Mouse (Mus musculus) splenic B cell, adult 2 months (primary cell): ENCODE measurements around the gene Rnd3.

Experiments used
- DNase-seq: peaks from one replicate; pipeline ENCODE4 v3.0.0-alpha.2; 2011; ENCODE audit warnings: low read depth, low spot score
- H3K27me3 ChIP-seq: 2 replicates; pipeline ENCODE4 v1.6.1; 2012; ENCODE audit warnings: mild to moderate bottlenecking, low read length, moderate library complexity, mixed read lengths; ENCODE audit not compliant: control insufficient read depth, poor library complexity, insufficient read depth, severe bottlenecking
- H3K36me3 ChIP-seq: 2 replicates; pipeline ENCODE4 v1.6.1; 2012; ENCODE audit warnings: mild to moderate bottlenecking, low read length, moderate library complexity, mixed read lengths; ENCODE audit not compliant: control insufficient read depth, poor library complexity, insufficient read depth, severe bottlenecking

The Rnd3 gene

DNA sequence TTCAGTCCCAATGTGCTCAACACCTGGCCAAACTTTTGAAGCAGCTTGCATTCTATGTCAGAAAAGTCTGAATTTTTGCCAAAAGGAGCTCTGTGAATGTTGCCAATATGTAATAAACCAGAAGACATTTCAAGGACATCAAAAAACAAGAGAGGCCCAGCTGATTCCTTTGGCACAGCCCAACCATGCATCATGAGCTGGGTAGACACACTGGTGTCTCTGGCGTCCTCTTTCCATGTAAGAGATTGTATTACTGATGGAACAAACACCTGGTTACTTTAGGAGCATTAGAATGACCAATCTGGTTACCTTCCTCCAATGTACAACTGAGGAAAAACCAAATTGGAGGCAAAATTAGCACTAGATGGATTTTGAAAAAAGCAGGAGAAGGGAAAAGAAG, 6.5 kb downstream of the Rnd3 start:
- no peaks in the 10 kb centered on the region for H3K27me3 ChIP-seq

DNA sequence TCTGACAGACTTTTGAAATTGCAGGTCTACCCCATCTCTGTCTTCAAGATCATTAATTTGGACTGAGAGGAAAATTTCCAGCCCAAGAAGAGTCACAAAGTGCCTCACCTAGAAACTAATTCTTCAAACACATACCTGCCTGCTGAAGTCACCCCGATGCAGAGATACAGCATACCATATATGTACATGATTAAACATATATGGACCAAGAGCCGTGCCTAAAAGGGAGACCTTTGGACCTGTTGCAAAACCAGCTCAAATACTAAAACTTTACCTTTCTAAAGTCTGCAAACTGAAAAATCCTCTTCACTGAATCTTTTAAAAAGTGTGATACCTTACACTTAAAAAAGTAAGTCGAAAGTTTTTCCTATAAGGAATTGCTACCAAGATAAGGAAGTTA, 7.6 kb downstream of the Rnd3 start:
- DNase-seq: no peak
- no peaks in the 10 kb centered on the region for H3K27me3 ChIP-seq

More for the DNA sequence above, 6.5 kb downstream of the Rnd3 start:
- H3K36me3 ChIP-seq: no peaks in the 10 kb centered on the region
- no peak for DNase-seq

DNA sequence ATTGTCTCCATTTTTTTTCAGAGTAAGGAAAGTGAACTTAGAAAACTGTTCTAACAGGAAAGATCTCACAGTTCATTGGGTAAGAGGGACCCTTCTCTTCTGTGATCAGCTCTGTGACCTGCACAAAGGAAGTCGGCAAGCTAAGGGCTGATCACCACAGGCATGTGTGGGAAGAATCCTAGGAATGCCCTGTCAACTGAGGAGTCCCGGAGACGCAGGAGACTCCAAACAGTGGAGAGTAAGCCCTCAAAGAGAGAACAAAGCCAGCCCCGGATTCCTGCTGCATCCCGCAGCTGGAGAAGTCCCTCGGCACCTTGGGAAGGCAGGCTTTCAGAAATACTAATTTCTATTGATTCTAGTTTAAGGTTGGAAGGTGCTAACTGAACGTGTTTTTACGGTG, 8.4 kb downstream of the Rnd3 start:
- no peak for DNase-seq
- Histone ChIP-seq H3K36me3 (no peaks in the 10 kb centered on the region), H3K27me3 (no peaks in the 10 kb centered on the region)

More for the DNA sequence above, 7.6 kb downstream of the Rnd3 start:
- H3K36me3 ChIP-seq: no peaks in the 10 kb centered on the region

DNA sequence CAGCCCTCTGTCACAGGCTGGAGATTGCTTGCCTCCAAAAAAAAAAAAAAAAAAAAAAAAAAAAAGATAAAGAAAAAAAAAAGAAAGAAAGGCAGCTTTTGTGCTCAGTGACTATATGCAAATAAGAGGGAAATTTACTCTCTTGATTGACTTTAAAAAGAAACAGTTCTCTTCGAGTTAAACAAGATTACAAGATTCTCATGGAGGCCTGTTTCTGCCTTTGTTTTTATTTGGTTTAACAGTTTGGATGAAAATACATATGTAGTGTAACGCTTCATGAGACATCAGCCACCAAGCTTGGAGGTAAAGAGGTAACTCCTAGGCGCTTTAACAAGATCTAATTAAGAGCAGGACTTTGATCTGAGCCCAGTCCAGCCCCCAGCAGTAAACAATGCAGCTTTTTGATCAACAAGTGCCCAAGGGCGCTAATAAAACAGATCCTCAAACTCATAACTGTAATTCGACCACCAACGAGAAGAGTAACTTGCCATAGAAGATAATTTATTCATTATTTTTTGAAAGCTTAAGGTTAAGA, 8.9 kb downstream of the Rnd3 start:
- Histone ChIP-seq H3K36me3 (no peaks in the 10 kb centered on the region), H3K27me3 (no peaks in the 10 kb centered on the region)
- DNase-seq: no peak

DNA sequence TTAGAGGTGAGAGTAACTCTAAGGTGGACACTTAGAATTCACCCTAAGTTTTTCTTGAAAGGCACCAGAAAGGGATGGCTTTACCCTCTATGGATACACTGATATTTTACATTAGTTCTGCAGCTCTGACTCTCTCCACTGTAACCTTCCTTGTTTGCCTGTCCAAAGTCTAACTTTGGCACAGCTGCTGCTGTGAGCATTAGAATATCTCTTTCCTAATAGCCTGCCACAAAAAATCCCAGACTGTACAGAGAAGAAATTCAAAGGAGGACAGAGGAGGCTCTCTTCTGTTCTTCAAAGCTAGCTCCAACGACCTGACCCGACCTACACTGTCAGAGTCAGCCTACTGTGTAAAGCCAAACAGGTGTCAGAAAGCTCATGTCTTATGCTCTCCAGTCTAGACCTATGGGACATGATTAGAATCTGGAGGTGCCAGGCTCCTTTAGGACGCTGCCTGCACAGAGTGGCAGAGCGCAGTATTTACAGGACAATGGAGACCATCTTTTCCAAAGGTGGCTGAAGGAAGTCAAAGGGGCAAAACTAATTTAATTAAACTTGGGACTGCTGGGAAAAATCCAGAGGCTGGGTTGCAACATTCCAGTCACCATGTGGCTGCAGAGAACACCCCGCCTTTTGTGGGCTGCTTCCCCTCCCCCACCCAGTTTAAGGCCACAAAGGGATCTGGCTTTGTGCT, 9.5 kb downstream of the Rnd3 start:
- no peak for DNase-seq
- Histone ChIP-seq H3K27me3 (no peaks in the 10 kb centered on the region), H3K36me3 (no peaks in the 10 kb centered on the region)

DNA sequence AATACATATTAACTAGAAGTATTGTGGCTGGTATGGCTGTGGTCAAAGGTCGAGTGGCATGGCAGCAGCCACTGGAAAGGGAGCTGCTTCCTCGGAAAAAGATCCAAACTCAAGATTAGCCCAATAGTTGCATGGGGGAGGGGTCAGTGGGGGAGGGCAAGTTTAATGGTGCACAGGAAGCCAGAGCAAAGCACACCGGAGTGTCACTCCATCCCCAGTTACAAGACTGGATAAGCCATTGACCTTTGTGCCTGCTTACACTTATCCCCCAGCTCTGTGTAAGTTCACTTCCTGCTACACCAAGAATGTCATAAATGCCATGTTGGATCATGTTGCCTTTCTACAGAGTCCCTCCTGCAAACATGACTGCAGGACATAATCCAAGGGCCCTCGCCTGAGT, 11.2 kb downstream of the Rnd3 start:
- no peak for DNase-seq
- H3K36me3 ChIP-seq: no peaks in the 10 kb centered on the region
- no peaks in the 10 kb centered on the region for H3K27me3 ChIP-seq

DNA sequence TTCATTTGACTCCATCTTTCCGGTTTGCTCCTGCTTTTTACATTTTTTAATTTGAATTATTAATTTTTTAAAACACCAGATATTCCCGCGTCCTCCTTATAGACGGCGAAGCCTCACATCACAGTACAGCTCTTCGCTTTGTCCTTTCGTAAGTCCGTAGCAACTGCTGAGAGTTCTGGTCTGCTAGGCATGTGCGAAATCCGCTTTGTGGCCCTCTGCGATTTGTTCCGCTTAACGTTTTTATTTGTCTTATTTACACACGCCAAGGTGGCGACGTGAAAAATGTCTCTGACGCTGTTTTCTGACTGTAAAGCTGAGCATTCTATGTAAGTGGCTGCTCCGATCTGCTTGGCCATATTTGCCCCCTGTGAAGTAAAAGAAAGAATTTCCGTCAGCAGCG, 16.7 kb downstream of the Rnd3 start:
- no peaks in the 10 kb centered on the region for H3K27me3 ChIP-seq
- DNase-seq: no peak
- no peaks in the 10 kb centered on the region for H3K36me3 ChIP-seq

DNA sequence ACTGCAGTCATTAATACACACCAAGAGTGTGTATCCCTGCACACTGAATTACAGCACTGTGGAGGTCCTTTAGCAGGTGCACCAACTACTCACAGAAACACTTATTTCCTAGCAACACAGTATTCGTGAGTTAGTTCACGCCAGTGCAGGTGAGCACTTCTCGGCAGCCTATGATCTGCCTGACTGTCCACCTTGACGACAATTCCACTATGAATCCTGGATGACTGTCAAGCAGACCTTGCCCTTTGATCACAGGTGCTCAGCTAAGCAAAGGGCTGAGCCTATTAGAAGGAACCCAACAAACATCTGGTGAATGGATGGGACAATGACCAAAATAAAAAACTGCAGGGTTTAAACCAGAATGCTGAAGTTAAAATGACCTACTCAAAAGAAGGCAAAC, 20.8 kb downstream of the Rnd3 start:
- H3K27me3 ChIP-seq: no peaks in the 10 kb centered on the region
- H3K36me3 ChIP-seq: no peaks in the 10 kb centered on the region
- DNase-seq: no peak

DNA sequence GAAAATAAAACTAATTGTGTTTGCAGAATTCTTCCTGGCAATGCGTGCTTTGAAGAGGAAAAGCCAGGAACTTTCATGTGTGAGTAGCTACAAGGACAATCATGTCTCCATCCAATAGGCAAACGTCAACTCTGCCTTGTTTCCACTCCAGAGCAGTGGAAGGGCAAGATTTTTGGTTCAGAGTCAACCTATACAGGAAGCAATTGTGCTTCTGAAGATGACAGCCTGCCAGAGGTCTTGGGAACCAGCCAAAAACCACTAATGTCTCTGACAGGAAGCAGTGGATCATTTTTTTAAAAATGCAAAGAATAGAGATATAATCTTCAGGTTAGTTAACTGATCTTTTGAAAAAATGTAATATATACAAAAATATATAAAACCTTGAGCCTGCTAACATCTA, 38.6 kb downstream of the Rnd3 start:
- H3K36me3 ChIP-seq: no peaks in the 10 kb centered on the region
- DNase-seq: no peak
- no peaks in the 10 kb centered on the region for H3K27me3 ChIP-seq

DNA sequence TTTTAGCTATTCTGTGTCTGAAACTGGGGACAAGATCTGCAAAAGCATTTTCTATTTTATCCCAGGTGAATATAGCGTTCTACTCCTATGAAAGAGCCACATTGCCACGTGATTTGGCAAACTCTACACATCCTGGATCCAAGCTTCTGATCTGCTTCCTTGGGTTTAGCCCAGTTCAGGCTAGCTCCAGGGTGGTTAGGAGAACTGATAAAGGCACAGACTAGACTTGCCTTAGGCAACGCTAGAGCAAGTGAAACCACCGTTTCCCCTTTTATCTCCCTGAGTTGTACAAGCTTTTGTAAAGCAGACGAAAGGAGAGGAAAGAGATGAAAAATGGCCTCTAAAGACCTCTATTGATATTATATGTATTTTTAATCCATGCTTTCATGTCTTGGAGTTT, 40.3 kb downstream of the Rnd3 start:
- no peak for DNase-seq
- Histone ChIP-seq H3K27me3 (no peaks in the 10 kb centered on the region), H3K36me3 (no peaks in the 10 kb centered on the region)

DNA sequence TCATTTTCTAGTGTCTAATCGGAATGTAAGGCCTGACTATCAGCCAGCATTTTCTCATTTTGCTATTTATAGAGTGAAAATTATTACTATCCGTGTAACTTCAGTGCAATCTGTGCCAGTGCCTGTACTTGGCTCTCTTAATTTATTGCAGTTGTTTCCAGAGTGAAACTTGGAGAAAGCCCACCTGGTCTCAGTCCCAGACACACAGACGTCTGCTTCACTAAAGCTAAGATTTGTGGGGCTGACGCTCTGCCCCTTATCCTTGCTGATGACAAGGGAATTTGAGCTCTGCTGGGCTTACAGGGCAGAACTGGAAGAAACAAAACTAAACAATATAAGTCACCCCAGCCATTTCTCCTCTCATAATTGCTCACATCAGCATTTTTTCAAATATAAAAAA, 47.7 kb downstream of the Rnd3 start:
- DNase-seq: no peak
- no peaks in the 10 kb centered on the region for H3K27me3 ChIP-seq
- H3K36me3 ChIP-seq: no peaks in the 10 kb centered on the region

DNA sequence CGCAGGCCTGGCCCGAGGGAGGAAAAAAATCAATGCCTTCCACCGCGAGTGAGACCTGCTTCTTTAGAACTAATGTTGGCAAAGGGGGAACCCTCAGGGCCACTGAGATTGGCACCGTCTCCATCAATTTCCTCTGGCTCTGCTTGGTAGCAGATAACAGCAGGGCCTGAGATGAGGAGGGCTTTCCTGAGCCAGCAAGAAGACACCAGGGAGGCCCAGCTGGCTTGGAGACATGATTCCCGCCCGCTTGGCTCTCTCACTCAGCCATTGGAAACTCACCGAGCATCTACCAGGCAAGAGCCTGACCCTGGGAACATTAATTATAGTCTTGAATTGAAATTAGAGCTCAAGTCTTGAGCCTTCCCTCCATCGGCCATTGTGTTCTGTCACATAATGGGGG, 48.9 kb downstream of the Rnd3 start:
- Histone ChIP-seq H3K27me3 (no peaks in the 10 kb centered on the region), H3K36me3 (no peaks in the 10 kb centered on the region)
- no peak for DNase-seq

DNA sequence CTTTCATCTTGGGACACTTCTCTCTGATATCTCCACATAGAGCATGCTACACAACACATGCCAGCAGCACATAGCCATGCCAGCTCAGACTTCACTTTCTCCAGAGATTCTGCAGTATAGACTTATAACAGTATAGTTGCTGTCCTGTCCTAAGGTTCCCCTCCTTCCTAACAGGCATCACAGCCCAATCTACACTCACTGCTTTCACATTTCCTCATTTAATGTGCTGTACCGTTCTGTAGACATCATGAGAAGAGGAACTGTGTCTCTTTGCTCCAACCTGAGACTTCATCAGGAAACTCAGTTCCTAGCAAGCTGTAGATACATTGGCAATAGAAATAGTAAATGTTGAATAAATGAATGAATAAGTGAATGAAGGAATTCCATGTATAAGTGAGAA, 49.7 kb downstream of the Rnd3 start:
- DNase-seq: no peak
- no peaks in the 10 kb centered on the region for H3K36me3 ChIP-seq
- no peaks in the 10 kb centered on the region for H3K27me3 ChIP-seq

DNA sequence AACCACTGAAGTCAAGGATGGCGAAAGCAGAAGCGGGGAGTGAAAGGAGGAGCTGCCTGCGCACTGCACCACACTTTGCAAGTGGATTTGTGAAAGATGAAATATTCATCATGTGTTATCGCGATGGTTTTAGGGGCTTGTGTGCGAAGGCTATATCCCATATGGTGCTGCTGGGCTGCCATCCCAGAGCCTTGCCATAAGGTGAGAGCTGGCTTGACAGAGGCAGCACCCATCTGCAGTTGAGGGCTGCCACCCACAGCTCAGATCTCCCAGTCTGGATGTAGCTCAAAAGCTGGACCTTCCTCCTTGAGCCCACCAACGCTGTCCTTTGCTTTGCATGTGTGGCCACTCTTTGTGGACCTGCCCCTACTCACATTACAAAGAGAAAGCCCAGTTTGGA, 58.2 kb downstream of the Rnd3 start:
- Histone ChIP-seq H3K27me3 (no peaks in the 10 kb centered on the region), H3K36me3 (no peaks in the 10 kb centered on the region)

DNA sequence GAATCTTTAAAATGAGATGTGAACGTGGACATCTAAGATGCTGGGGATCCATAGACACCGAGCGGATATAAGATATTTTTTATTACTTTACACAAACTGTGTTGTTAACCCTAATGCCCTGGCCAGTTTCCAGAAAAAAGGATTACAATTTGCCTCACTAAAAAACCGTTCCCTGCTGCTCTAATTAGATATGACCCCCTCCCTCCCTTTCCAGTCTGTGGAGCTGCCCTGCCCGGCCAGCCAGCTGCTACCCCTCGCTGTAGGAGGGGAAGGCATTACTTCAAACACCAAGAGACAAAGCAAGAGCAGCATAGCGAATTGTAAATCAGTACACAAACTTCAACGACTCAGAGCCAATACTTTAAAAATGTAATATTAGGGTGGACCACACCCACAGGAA, 58.9 kb downstream of the Rnd3 start:
- Histone ChIP-seq H3K27me3 (no peaks in the 10 kb centered on the region), H3K36me3 (no peaks in the 10 kb centered on the region)
- DNase-seq: no peak

More for the DNA sequence above, 58.2 kb downstream of the Rnd3 start:
- no peak for DNase-seq
